Mouse (Mus musculus) lung, postnatal 0 days (tissue): ENCODE data around the gene Kpna3.

Experiments
- CTCF ChIP-seq: IDR thresholded peaks from 2 replicates; pipeline ENCODE4 v1.5.1; 2016; ENCODE audit warnings: antibody characterized with exemption, mild to moderate bottlenecking
- EP300 ChIP-seq: IDR thresholded peaks from 2 replicates; pipeline ENCODE4 v1.6.1; 2016; ENCODE audit warnings: antibody characterized with exemption, mild to moderate bottlenecking, control low read depth

GRCm38 (mm10) chr14:61457468-61457867 lies 17.8 kb upstream of the Kpna3 start:
- TF ChIP-seq EP300 (no peak), CTCF (no peak)
